Mouse (Mus musculus) lung, adult 2 months (tissue): ENCODE measurements around the gene Serinc4.

Experiments
- CTCF ChIP-seq: fragments of 200-500 bp; IDR thresholded peaks from 2 replicates; pipeline ENCODE4 v1.5.1; 2011; ENCODE audit warnings: mild to moderate bottlenecking, low read length, control low read depth; ENCODE audit not compliant: insufficient read depth
- POLR2A ChIP-seq: fragments of 200-500 bp; IDR thresholded peaks from 2 replicates; pipeline ENCODE4 v1.6.1; 2011; ENCODE audit warnings: low read depth, mild to moderate bottlenecking, control low read depth, low read length, borderline replicate concordance; ENCODE audit errors: extremely low read depth

DNA sequence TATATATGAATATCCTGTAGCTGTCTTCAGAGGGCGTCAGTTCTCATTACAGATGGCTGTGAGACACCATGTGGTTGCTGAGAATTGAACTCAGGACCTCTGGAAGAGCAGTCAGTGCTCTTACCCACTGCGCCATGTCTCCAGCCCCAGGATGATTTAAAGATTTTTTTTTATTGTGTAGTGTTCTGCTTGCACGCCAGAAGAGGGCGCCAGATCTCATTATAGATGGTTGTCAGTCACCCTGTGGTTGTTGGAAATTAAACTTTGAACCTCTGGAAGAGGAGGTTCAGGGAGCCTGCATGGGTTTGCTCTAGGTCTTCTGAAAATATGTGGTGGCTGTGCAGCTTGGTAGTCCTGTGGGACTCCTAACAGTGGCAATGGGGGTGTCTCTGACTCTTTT, 48.4 kb downstream of the Serinc4 start:
- no peak for TF ChIP-seq CTCF
- TF ChIP-seq POLR2A = no peak
